Mouse (Mus musculus): ENCODE measurements around the gene Akr1e1. TPM values are rescaled to one million over a fixed set of nuclear protein-coding genes. Genes with fewer than 3 reads are reported as not detected.

The Akr1e1 gene
- total and polyA plus RNA-seq, 3 experiments: 29.7 to 36.6 (median 30.4) TPM

DNA sequence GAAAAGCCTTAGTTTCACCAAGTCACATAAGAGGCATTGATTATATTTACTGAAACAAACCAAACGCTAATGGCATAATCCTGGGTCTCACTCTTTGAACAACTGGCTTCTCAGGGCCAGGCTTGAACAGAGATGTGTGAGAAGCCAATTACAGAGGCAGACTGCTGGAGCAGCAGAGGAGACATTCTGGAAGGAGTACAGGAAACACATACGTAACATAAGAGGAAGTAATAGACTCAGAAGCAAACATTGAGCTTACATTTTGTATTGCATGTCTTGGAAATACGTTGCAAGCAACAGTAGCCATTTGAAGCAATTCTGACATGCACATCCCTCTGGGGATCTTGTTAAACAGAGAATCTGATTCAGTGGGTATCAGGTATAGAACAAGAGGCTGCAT, 41.2 kb upstream of the Akr1e1 start:
- Histone ChIP-seq H3K4me3 (replicated peaks in 1 of 3; ENCODE audit: low read depth in 2 of 3, low read length in 2 of 3, poor library complexity in 1 of 3) (no peak overlapping the region), H3K9ac (ENCODE audit: insufficient read depth, low read depth) (no peak overlapping the region), H3K27me3 (replicated peaks) (no peaks in the 10 kb centered on the region), H3K4me1 (ENCODE audit: control insufficient read depth in 1 of 2, insufficient read depth in 2 of 2) (peaks cover 0 to 7% of the 10 kb centered on the region in 2 experiments; a peak in 1 of 4 replicates), H3K79me2 (replicated peaks; ENCODE audit: control insufficient read depth, extremely low read depth, insufficient read depth, poor library complexity, severe bottlenecking) (no peaks in the 10 kb centered on the region), H3K9me3 (replicated peaks; ENCODE audit: low read length) (no peaks in the 10 kb centered on the region), H3K27ac (ENCODE audit: insufficient read depth, low read depth) (no peak overlapping the region), H3K4me2 (ENCODE audit: insufficient read depth, low read depth, poor library complexity, severe bottlenecking) (0 out of 2 replicates have a peak overlapping the region, but pooled peaks have one; percentile 29), H3K36me3 (replicated peaks in 1 of 2; ENCODE audit: control insufficient read depth in 1 of 2, insufficient read depth in 1 of 2, low read length in 1 of 2) (no peaks in the 10 kb centered on the region)
- no peak for TF ChIP-seq ETS1 (conservative IDR thresholded peaks at IDR 0.05; ENCODE audit: low read depth, low read length)
- no peak for TF ChIP-seq IRF4 (IDR thresholded peaks at IDR 0.05; ENCODE audit: low read depth, low read length)
- no peak for TF ChIP-seq USF2 (conservative IDR thresholded peaks at IDR 0.05; ENCODE audit: low read depth, low read length)
- no peak for TF ChIP-seq ZC3H11A (IDR thresholded peaks at IDR 0.05; ENCODE audit: low read depth, low read length)
- no peak for TF ChIP-seq ZKSCAN1 (IDR thresholded peaks at IDR 0.05; ENCODE audit: borderline replicate concordance, low read depth, low read length)
- DNase-seq (ENCODE audit: extremely low read depth): no peak
- in situ Hi-C loops (cut with MboI; ENCODE audit: low pct_ligation_motif_present, low pct_unique_long_range_greater_than_20kb, low sequenced_read_pairs): no loop called here
- dilution Hi-C loops (cut with MboI; ENCODE audit: extremely low pct_ligation_motif_present, extremely low pct_unique_long_range_greater_than_20kb, low sequenced_read_pairs): no loop called here

DNA sequence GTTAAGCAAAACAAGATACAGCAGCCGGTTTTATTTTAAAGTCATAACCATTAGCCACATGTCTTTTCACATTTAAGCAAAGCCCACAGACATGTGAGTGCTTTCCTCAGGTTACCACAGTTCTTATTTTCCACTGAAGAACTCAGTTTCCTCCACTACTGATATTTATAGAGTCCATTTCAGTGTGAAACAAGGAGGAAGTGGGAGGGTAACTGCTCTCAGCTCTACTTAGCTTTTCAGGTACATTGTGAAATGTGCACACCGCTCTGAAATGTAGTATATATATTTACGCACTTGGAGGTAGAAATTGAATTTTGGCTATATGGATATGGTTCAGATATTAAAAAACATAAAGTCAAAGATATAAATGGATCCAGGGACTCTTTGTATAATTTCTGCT, 36.3 kb upstream of the Akr1e1 start:
- H3K9me3 ChIP-seq (replicated peaks; ENCODE audit: low read length): no peaks in the 10 kb centered on the region
- no peak overlapping the region for H3K9ac ChIP-seq (ENCODE audit: insufficient read depth, low read depth)
- dilution Hi-C loops (cut with MboI; ENCODE audit: extremely low pct_ligation_motif_present, extremely low pct_unique_long_range_greater_than_20kb, low sequenced_read_pairs): no loop called here
- no peaks in the 10 kb centered on the region for H3K79me2 ChIP-seq (replicated peaks; ENCODE audit: control insufficient read depth, extremely low read depth, insufficient read depth, poor library complexity, severe bottlenecking)
- no peaks in the 10 kb centered on the region for H3K27me3 ChIP-seq (replicated peaks)
- H3K4me2 ChIP-seq (ENCODE audit: insufficient read depth, low read depth, poor library complexity, severe bottlenecking): no peak overlapping the region
- no peak for TF ChIP-seq ETS1 (conservative IDR thresholded peaks at IDR 0.05; ENCODE audit: low read depth, low read length)
- no peak for TF ChIP-seq POLR2AphosphoS2 (IDR thresholded peaks at IDR 0.05; ENCODE audit: low read depth, low read length)
- TF ChIP-seq NRF1 (IDR thresholded peaks at IDR 0.05; ENCODE audit: low read depth, low read length): no peak
- TF ChIP-seq KAT2A (IDR thresholded peaks at IDR 0.05; ENCODE audit: insufficient replicate concordance, low read length): no peak
- no peak for TF ChIP-seq PAX5 (IDR thresholded peaks at IDR 0.05; ENCODE audit: low read length)
- no peak for TF ChIP-seq USF1 (IDR thresholded peaks at IDR 0.05; ENCODE audit: low read depth, low read length)
- no peak for TF ChIP-seq MXI1 (IDR thresholded peaks at IDR 0.05; ENCODE audit: low read depth, low read length)
- no peak for TF ChIP-seq ZMIZ1 (IDR thresholded peaks at IDR 0.05; ENCODE audit: low read depth, low read length)
- TF ChIP-seq TBP (conservative IDR thresholded peaks at IDR 0.05; ENCODE audit: low read depth, low read length): no peak
- no peak for TF ChIP-seq UBTF (IDR thresholded peaks at IDR 0.05; ENCODE audit: low read depth, low read length)
- TF ChIP-seq SMC3 (IDR thresholded peaks at IDR 0.05; ENCODE audit: low read depth, low read length): no peak
- TF ChIP-seq RAD21 (IDR thresholded peaks at IDR 0.05; ENCODE audit: low read depth, low read length): no peak
- TF ChIP-seq TCF12 (IDR thresholded peaks at IDR 0.05; ENCODE audit: low read depth, low read length): no peak
- no peak for TF ChIP-seq MEF2A (IDR thresholded peaks at IDR 0.05; ENCODE audit: borderline replicate concordance, low read depth, low read length)
- TF ChIP-seq CTCF (conservative IDR thresholded peaks at IDR 0.05 in 1 of 2, IDR thresholded peaks at IDR 0.05 in 1 of 2; ENCODE audit: low read depth in 2 of 2, low read length in 2 of 2): no peak
- no peaks in the 10 kb centered on the region for H3K36me3 ChIP-seq (replicated peaks in 1 of 2; ENCODE audit: control insufficient read depth in 1 of 2, insufficient read depth in 1 of 2, low read length in 1 of 2)
- no peak for DNase-seq (ENCODE audit: extremely low read depth)
- H3K4me1 ChIP-seq (ENCODE audit: control insufficient read depth in 1 of 2, insufficient read depth in 2 of 2): peaks cover 0 to 9% of the 10 kb centered on the region in 2 experiments; a peak in 1 of 4 replicates
- no peak overlapping the region for H3K4me3 ChIP-seq (replicated peaks in 1 of 3; ENCODE audit: low read depth in 2 of 3, low read length in 2 of 3, poor library complexity in 1 of 3)
- in situ Hi-C loops (cut with MboI; ENCODE audit: low pct_ligation_motif_present, low pct_unique_long_range_greater_than_20kb, low sequenced_read_pairs): no loop called here
- no peak overlapping the region for H3K27ac ChIP-seq (ENCODE audit: insufficient read depth, low read depth)

Data from CH12.LX (cell line).